Comparison of ENCODE assay signal across 12 mouse cellular contexts in genomic region chr4:154331271-154331670, GRCm38 (mm10). TPM values are rescaled to one million over a fixed set of nuclear protein-coding genes. Genes with fewer than 3 reads are reported as not detected.
DNase-seq lines count a peak whose midpoint lies in the region; ATAC-seq lines count a peak whose summit lies in the region.
"Had no signal": no experiment of that assay in that cellular context is flagged by ENCODE, and none has a peak within 500 bp of the region (broad histone marks: within the 10 kb centered on the region; RNA-seq: fewer than 3 reads in every experiment).

No protein-coding gene starts in this region.

- H3K27ac ChIP-seq in forebrain, embryonic 14.5 days (ENCODE audit: low read depth, low read length), result no peak overlapping the region
- H3K27ac ChIP-seq in forebrain, embryonic 16.5 days (ENCODE audit: low read length), result no peak overlapping the region
- H3K27ac ChIP-seq in intestine, embryonic 16.5 days (ENCODE audit: low read length), result no peak overlapping the region
- H3K27ac ChIP-seq in intestine, embryonic 15.5 days, result no peak overlapping the region
- H3K27ac ChIP-seq: liver, embryonic 12.5 days; stomach, embryonic 15.5 days had no signal

- no peaks in the 10 kb centered on the region for H3K9me3 ChIP-seq in forebrain, embryonic 14.5 days (replicated peaks; ENCODE audit: control insufficient read depth, low read length)
- H3K9me3 ChIP-seq in forebrain, embryonic 16.5 days (ENCODE audit: control insufficient read depth, low read length), result no peaks in the 10 kb centered on the region
- no peaks in the 10 kb centered on the region for H3K9me3 ChIP-seq in intestine, embryonic 16.5 days (ENCODE audit: control insufficient read depth, low read length)
- H3K9me3 ChIP-seq in intestine, embryonic 15.5 days, result no peaks in the 10 kb centered on the region
- H3K9me3 ChIP-seq: liver, embryonic 12.5 days; stomach, embryonic 15.5 days had no signal

- DNase-seq in forebrain, embryonic 14.5 days (ENCODE audit: low spot score), result no peak
- DNase-seq in embryo, embryonic 11 days, result peak; percentile 69
- DNase-seq in mesoderm, embryonic 11.5 days (ENCODE audit: low read depth, low spot score), result peak; percentile 75
- DNase-seq in Muller cell, postnatal 12 days (ENCODE audit: inconsistent ontology term), result no peak
- DNase-seq: B cell, adult 2 months had no signal

- no peaks in the 10 kb centered on the region for H3K27me3 ChIP-seq in forebrain, embryonic 14.5 days (replicated peaks; ENCODE audit: control insufficient read depth, insufficient read depth, low read length)
- H3K27me3 ChIP-seq in forebrain, embryonic 16.5 days (replicated peaks; ENCODE audit: control insufficient read depth, insufficient read depth, low read length), result no peaks in the 10 kb centered on the region
- 0 out of 2 replicates have a peak, but pooled peaks cover 4% of the 10 kb centered on the region for H3K27me3 ChIP-seq in intestine, embryonic 16.5 days (replicated peaks; ENCODE audit: control insufficient read depth, insufficient read depth, low read length)
- H3K27me3 ChIP-seq in intestine, embryonic 15.5 days (replicated peaks), result 0 out of 2 replicates have a peak, but pooled peaks cover 5% of the 10 kb centered on the region
- H3K27me3 ChIP-seq: stomach, embryonic 15.5 days had no signal

- 52% methylated on average over 12 of the region's 12 CpGs for WGBS in forebrain, embryonic 14.5 days
- 43% methylated on average over 12 of the region's 12 CpGs for WGBS in forebrain, embryonic 16.5 days
- 34% methylated on average over 12 of the region's 12 CpGs for WGBS in intestine, embryonic 16.5 days
- WGBS in intestine, embryonic 15.5 days, result 37% methylated on average over 12 of the region's 12 CpGs

- H3K9ac ChIP-seq in forebrain, embryonic 14.5 days (ENCODE audit: low read length), result 0 out of 2 replicates have a peak overlapping the region, but pooled peaks have one; percentile 1
- no peak overlapping the region; the same call in 1 of the 2 replicates for H3K9ac ChIP-seq in forebrain, embryonic 16.5 days (replicated peaks; ENCODE audit: low read depth, low read length)
- H3K9ac ChIP-seq in intestine, embryonic 16.5 days (ENCODE audit: low read depth, low read length), result 0 out of 2 replicates have a peak overlapping the region, but pooled peaks have one; percentile 37
- no peak overlapping the region for H3K9ac ChIP-seq in intestine, embryonic 15.5 days
- H3K9ac ChIP-seq: liver, embryonic 12.5 days; stomach, embryonic 15.5 days had no signal

- no peak overlapping the region for H3K4me3 ChIP-seq in forebrain, embryonic 14.5 days (ENCODE audit: low read depth, low read length)
- H3K4me3 ChIP-seq in forebrain, embryonic 16.5 days (replicated peaks; ENCODE audit: low read length), result no peak overlapping the region
- no peak overlapping the region for H3K4me3 ChIP-seq in intestine, embryonic 16.5 days (ENCODE audit: low read length)
- H3K4me3 ChIP-seq in intestine, embryonic 15.5 days (replicated peaks), result no peak overlapping the region
- H3K4me3 ChIP-seq: liver, embryonic 12.5 days; stomach, embryonic 15.5 days had no signal

- peaks cover 8% of the 10 kb centered on the region; the same call in 1 of the 2 replicates for H3K4me1 ChIP-seq in forebrain, embryonic 14.5 days (ENCODE audit: control insufficient read depth, insufficient read depth, low read length)
- peaks cover 9% of the 10 kb centered on the region for H3K4me1 ChIP-seq in forebrain, embryonic 16.5 days (replicated peaks; ENCODE audit: control insufficient read depth, insufficient read depth, low read length)
- peaks cover 18% of the 10 kb centered on the region for H3K4me1 ChIP-seq in intestine, embryonic 16.5 days (ENCODE audit: control insufficient read depth, insufficient read depth, low read length)
- peaks cover 27% of the 10 kb centered on the region for H3K4me1 ChIP-seq in intestine, embryonic 15.5 days (replicated peaks)

- no peak overlapping the region for H3K4me2 ChIP-seq in forebrain, embryonic 14.5 days (ENCODE audit: low read length)
- no peak overlapping the region for H3K4me2 ChIP-seq in forebrain, embryonic 16.5 days (ENCODE audit: low read length)
- H3K4me2 ChIP-seq in intestine, embryonic 16.5 days (ENCODE audit: low read depth, low read length), result no peak overlapping the region
- no peak overlapping the region for H3K4me2 ChIP-seq in intestine, embryonic 15.5 days (replicated peaks)
- H3K4me2 ChIP-seq: liver, embryonic 12.5 days; stomach, embryonic 15.5 days had no signal

- peaks cover 19% of the 10 kb centered on the region; the same call in 1 of the 2 replicates for H3K36me3 ChIP-seq in forebrain, embryonic 14.5 days (ENCODE audit: control insufficient read depth, insufficient read depth, low read length)
- H3K36me3 ChIP-seq in forebrain, embryonic 16.5 days (ENCODE audit: control insufficient read depth, insufficient read depth), result no peaks in the 10 kb centered on the region
- H3K36me3 ChIP-seq in intestine, embryonic 16.5 days (ENCODE audit: control insufficient read depth, insufficient read depth, low read length), result no peaks in the 10 kb centered on the region
- no peaks in the 10 kb centered on the region for H3K36me3 ChIP-seq in intestine, embryonic 15.5 days
- H3K36me3 ChIP-seq: liver, embryonic 12.5 days; stomach, embryonic 15.5 days had no signal

- ATAC-seq in forebrain, embryonic 14.5 days, result no peak
- no peak for ATAC-seq in forebrain, embryonic 16.5 days
- no peak for ATAC-seq in intestine, embryonic 16.5 days
- ATAC-seq in intestine, embryonic 15.5 days, result no peak
- ATAC-seq in frontal cortex, adult (ENCODE audit: low TSS enrichment), result no peak
- ATAC-seq: liver, embryonic 12.5 days had no signal

RNA-seq across cellular contexts. Expression of gene B230104I21Rik, which starts 4.7 kb away (rescaled TPM):
- not detected in 2 replicates for polyA plus RNA-seq in forebrain, embryonic 14.5 days (2014; fragmentation: Nextera tagmentation; extraction: Ambion mirVana)
- not detected in 2 replicates for polyA plus RNA-seq in forebrain, embryonic 16.5 days (2015; fragmentation: Nextera tagmentation; extraction: Ambion mirVana)
- polyA plus RNA-seq in intestine, embryonic 16.5 days (2015; fragmentation: Nextera tagmentation; extraction: Ambion mirVana), result not detected in 2 replicates
- polyA plus RNA-seq in intestine, embryonic 15.5 days (2015; fragmentation: Nextera tagmentation; extraction: Ambion mirVana), result not detected in 2 replicates
- polyA plus RNA-seq: embryonic facial prominence, embryonic 11.5 days; liver, embryonic 12.5 days; stomach, embryonic 15.5 days had no signal

RNA-seq across cellular contexts. Expression of gene Arhgef16, which starts 29.8 kb away (rescaled TPM):
- 0.32 and 0.56 TPM in 2 replicates for polyA plus RNA-seq in forebrain, embryonic 14.5 days (2014; fragmentation: Nextera tagmentation; extraction: Ambion mirVana)
- 0.51 and 0.89 TPM in 2 replicates for polyA plus RNA-seq in forebrain, embryonic 16.5 days (2015; fragmentation: Nextera tagmentation; extraction: Ambion mirVana)
- 69.5 and 74.1 TPM in 2 replicates for polyA plus RNA-seq in intestine, embryonic 16.5 days (2015; fragmentation: Nextera tagmentation; extraction: Ambion mirVana)
- polyA plus RNA-seq in intestine, embryonic 15.5 days (2015; fragmentation: Nextera tagmentation; extraction: Ambion mirVana), result 50.3 and 57.1 TPM in 2 replicates

Comparison
In these comparisons a context has a peak if more than half of its experiments do, and no peak if none do; other contexts are left out.
1. H3K9ac ChIP-seq: peak in forebrain, embryonic 14.5 days (single experiment) and intestine, embryonic 16.5 days (single experiment); none in forebrain, embryonic 16.5 days (single experiment) and intestine, embryonic 15.5 days (single experiment).
2. DNase-seq: peak in embryo, embryonic 11 days (single experiment) and mesoderm, embryonic 11.5 days (single experiment); none in forebrain, embryonic 14.5 days (single experiment) and Muller cell, postnatal 12 days (single experiment).
3. RNA of gene Arhgef16, which starts 29.8 kb away (polyA plus RNA-seq): 69.5 to 74.1 TPM in intestine, embryonic 16.5 days and 50.3 to 57.1 TPM in intestine, embryonic 15.5 days; 0.51 to 0.89 TPM in forebrain, embryonic 16.5 days and 0.32 to 0.56 TPM in forebrain, embryonic 14.5 days; every median in the first group is over 10 times any median in the second.